Mouse (Mus musculus) MEL (cell line): ENCODE measurements around the gene Oxld1. TPM values are rescaled to one million over a fixed set of nuclear protein-coding genes. Genes with fewer than 3 reads are reported as not detected.

ENCODE experiments used
- DNase-seq: peaks from one replicate; pipeline ENCODE4 v3.0.0; 2011; ENCODE audit warnings: low read depth, low spot score
- H3K27ac ChIP-seq: 2 replicates; pipeline ENCODE4 v1.5.1; 2012; ENCODE audit warnings: low read depth, mild to moderate bottlenecking, control low read depth, low read length, moderate library complexity; ENCODE audit not compliant: control insufficient read depth
- H3K27me3 ChIP-seq, 2 experiments: fragments of 150-350 bp in 1 of 2; sonication (generic) in 1 of 2; 2 replicates each; pipeline ENCODE4 v1.6.1; 2012; ENCODE audit warnings: low read length in 2 of 2, mild to moderate bottlenecking in 2 of 2, improper control_type of control experiment in 1 of 2, moderate library complexity in 1 of 2; ENCODE audit not compliant: insufficient read depth in 2 of 2, control insufficient read depth in 1 of 2
- H3K36me3 ChIP-seq, 2 experiments: 2 replicates each; pipeline ENCODE4 v1.6.1; 2012 to 2014; ENCODE audit warnings: low read length in 2 of 2, improper control_type of control experiment in 1 of 2, inconsistent platforms in 1 of 2, mild to moderate bottlenecking in 1 of 2; ENCODE audit not compliant: insufficient read depth in 2 of 2, control insufficient read depth in 1 of 2
- H3K4me1 ChIP-seq, 2 experiments: fragments of 150-350 bp in 1 of 2; sonication (generic) in 1 of 2; 2 replicates each; pipeline ENCODE4 v1.6.1; 2012; ENCODE audit warnings: low read length in 2 of 2, improper control_type of control experiment in 1 of 2, mild to moderate bottlenecking in 1 of 2; ENCODE audit not compliant: insufficient read depth in 2 of 2, control insufficient read depth in 1 of 2
- H3K4me3 ChIP-seq, 2 experiments: fragments of 150-350 bp in 1 of 2; sonication (generic) in 1 of 2; 2 replicates each; pipeline ENCODE4 v1.5.1; 2012; ENCODE audit warnings: low read depth in 2 of 2, low read length in 2 of 2, mild to moderate bottlenecking in 2 of 2, moderate library complexity in 2 of 2, control low read depth in 1 of 2, improper control_type of control experiment in 1 of 2; ENCODE audit not compliant: control insufficient read depth in 1 of 2, insufficient read depth in 1 of 2
- H3K79me2 ChIP-seq: 2 replicates; pipeline ENCODE4 v1.6.1; 2012; ENCODE audit warnings: mild to moderate bottlenecking, low read length, moderate library complexity; ENCODE audit not compliant: control insufficient read depth, poor library complexity, insufficient read depth
- H3K9ac ChIP-seq: 2 replicates; pipeline ENCODE4 v1.6.1; 2012; ENCODE audit warnings: low read depth, mild to moderate bottlenecking, control low read depth, low read length, moderate library complexity; ENCODE audit not compliant: control insufficient read depth, poor library complexity, severe bottlenecking
- H3K9me3 ChIP-seq: fragments of 150-350 bp; sonication (generic); replicated peaks from 2 replicates; pipeline ENCODE4 v1.6.1; 2012; ENCODE audit warnings: mild to moderate bottlenecking, low read length, improper control_type of control experiment, moderate library complexity; ENCODE audit not compliant: insufficient read depth
- CTCF ChIP-seq, 3 experiments: IDR thresholded peaks in 2 of 3; conservative IDR thresholded peaks in 1 of 3; 2 replicates each; pipeline ENCODE4 v1.5.1; 2011 to 2012; ENCODE audit warnings: low read length in 3 of 3, low read depth in 2 of 3, mild to moderate bottlenecking in 2 of 3, improper control_type of control experiment in 1 of 3, inconsistent platforms in 1 of 3, mixed read lengths in 1 of 3, moderate library complexity in 1 of 3; ENCODE audit not compliant: control insufficient read depth in 1 of 3, insufficient read depth in 1 of 3, poor library complexity in 1 of 3, severe bottlenecking in 1 of 3
- ELF1 ChIP-seq: IDR thresholded peaks from 2 replicates; pipeline ENCODE4 v1.6.1; 2014; ENCODE audit warnings: low read depth, mild to moderate bottlenecking, inconsistent platforms, low read length, improper control_type of control experiment, moderate library complexity
- ETS1 ChIP-seq: IDR thresholded peaks from 2 replicates; pipeline ENCODE4 v1.6.1; 2012; ENCODE audit warnings: low read depth, mild to moderate bottlenecking, inconsistent platforms, low read length, improper control_type of control experiment, moderate library complexity
- MAX ChIP-seq: IDR thresholded peaks from 2 replicates; pipeline ENCODE4 v1.6.1; 2011; ENCODE audit warnings: low read length, improper control_type of control experiment
- MXI1 ChIP-seq: IDR thresholded peaks from 2 replicates; pipeline ENCODE4 v1.6.1; 2011; ENCODE audit warnings: mild to moderate bottlenecking, low read depth, low read length, improper control_type of control experiment
- NELFE ChIP-seq: IDR thresholded peaks from 2 replicates; pipeline ENCODE4 v1.6.1; 2011; ENCODE audit warnings: low read depth, low read length, improper control_type of control experiment
- POLR2A ChIP-seq, 2 experiments: IDR thresholded peaks; 2 replicates each; pipeline ENCODE4 v1.6.1; 2011 to 2012; ENCODE audit warnings: low read length in 2 of 2, mild to moderate bottlenecking in 2 of 2, control low read depth in 1 of 2, improper control_type of control experiment in 1 of 2, low read depth in 1 of 2, moderate library complexity in 1 of 2; ENCODE audit not compliant: control insufficient read depth in 1 of 2, insufficient read depth in 1 of 2, poor library complexity in 1 of 2
- POLR2AphosphoS5 ChIP-seq: IDR thresholded peaks from 2 replicates; pipeline ENCODE4 v1.6.1; 2012; ENCODE audit warnings: low read depth, borderline replicate concordance, mild to moderate bottlenecking, inconsistent platforms, low read length, moderate library complexity, mixed read lengths
- RAD21 ChIP-seq: IDR thresholded peaks from 2 replicates; pipeline ENCODE4 v1.6.1; 2011; ENCODE audit warnings: mild to moderate bottlenecking, low read depth, low read length, improper control_type of control experiment
- SMC3 ChIP-seq: IDR thresholded peaks from 2 replicates; pipeline ENCODE4 v1.6.1; 2011; ENCODE audit warnings: low read depth, low read length, improper control_type of control experiment
- TAL1 ChIP-seq: IDR thresholded peaks from 2 replicates; pipeline ENCODE4 v1.6.1; 2012; ENCODE audit warnings: mild to moderate bottlenecking, inconsistent platforms, low read length, moderate library complexity, mixed read lengths
- UBTF ChIP-seq: IDR thresholded peaks from 2 replicates; pipeline ENCODE4 v1.6.1; 2012; ENCODE audit warnings: low read depth, mild to moderate bottlenecking, inconsistent platforms, low read length, improper control_type of control experiment, moderate library complexity, borderline replicate concordance; ENCODE audit not compliant: insufficient read depth
- USF2 ChIP-seq, 2 experiments: IDR thresholded peaks; 2 replicates each; pipeline ENCODE4 v1.6.1; 2011 to 2012; ENCODE audit warnings: improper control_type of control experiment in 2 of 2, low read length in 2 of 2, borderline replicate concordance in 1 of 2, inconsistent platforms in 1 of 2, low read depth in 1 of 2, mild to moderate bottlenecking in 1 of 2; ENCODE audit not compliant: insufficient read depth in 1 of 2
- ZC3H11A ChIP-seq: IDR thresholded peaks from 2 replicates; pipeline ENCODE4 v1.6.1; 2012; ENCODE audit warnings: low read depth, mild to moderate bottlenecking, inconsistent platforms, low read length, improper control_type of control experiment
- ZMIZ1 ChIP-seq: IDR thresholded peaks from 2 replicates; pipeline ENCODE4 v1.6.1; 2012; ENCODE audit warnings: low read depth, mild to moderate bottlenecking, inconsistent platforms, low read length, improper control_type of control experiment, moderate library complexity
- polyA plus RNA-seq, 2 experiments: library from polyadenylated mRNA; stranded (reverse) in 1 of 2; unstranded in 1 of 2; fragments of >175 nt in 1 of 2; fragments of >200 nt in 1 of 2; gene quantifications; 2 replicates each; pipeline versions ENCODE4 v1.2.1 to v1.2.4; 2012; ENCODE audit warnings: low replicate concordance in 2 of 2, low read depth in 1 of 2; ENCODE audit not compliant: insufficient read length in 2 of 2, insufficient read depth in 1 of 2, missing spikeins in 1 of 2
- total RNA-seq: library from RNA; depleted of rRNA; stranded (reverse); fragments of 300-350 nt; gene quantifications from 2 replicates; pipeline ENCODE4 v1.2.3, GENCODE M21; 2012

Oxld1 gene
- total and polyA plus RNA-seq, 3 experiments: 15.9 to 17.5 TPM; not detected in 1

DNA sequence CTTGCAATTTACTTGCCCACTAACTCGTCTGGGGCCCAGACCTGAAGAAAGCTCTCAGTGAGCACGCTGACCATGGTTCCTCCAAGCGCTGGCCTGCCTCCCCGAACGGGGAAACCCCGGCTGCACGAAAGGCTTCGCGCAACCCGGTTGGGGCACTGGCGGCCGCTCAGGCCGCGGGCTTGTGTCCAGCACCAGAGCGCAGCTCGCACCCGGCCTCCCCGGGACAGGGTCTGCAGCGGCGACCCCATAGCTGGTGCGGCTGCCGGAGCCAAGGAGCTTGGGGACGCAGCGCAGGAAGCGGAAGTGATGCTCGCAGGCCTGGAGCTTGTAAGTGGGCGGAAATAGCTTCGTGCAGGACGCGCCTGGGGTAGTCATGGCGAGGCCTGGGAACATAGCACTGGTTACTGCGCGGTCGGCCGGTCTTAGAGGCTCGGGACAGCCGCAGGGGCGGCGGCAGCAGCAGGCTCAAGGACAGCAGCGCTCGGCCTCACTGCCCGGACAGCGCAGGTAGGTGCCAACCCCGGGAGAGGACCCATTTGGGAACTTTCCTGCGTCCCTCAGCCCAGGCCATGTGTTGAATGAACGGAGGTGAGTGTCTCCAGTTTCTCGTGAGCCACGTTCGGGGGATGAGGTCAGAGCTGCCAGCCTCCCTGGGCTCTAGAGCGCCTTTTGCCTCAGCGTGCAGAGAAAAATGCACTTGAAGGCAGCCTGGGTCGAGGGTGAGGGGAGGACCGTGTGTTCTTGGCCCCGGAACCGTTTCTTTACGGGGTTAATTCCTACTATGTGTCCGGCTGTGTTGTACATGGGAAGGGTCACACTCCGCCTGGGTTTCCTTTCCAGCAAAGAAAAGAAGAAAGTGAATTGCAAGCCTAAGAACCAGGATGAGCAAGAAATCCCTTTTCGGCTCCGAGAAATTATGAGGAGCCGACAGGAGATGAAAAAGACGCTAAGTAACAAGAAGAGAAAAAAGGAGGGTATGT, at the start of gene Oxld1, which contains the start of gene Ccdc137 (continued):
- TF ChIP-seq USF2 (IDR thresholded peaks at IDR 0.05; ENCODE audit: borderline replicate concordance in 1 of 2, insufficient read depth in 1 of 2, low read depth in 1 of 2, low read length in 2 of 2) (no peak), ETS1 (peak; percentile 39; the same call in 1 of the 2 replicates), POLR2A (IDR thresholded peaks at IDR 0.05; ENCODE audit: control insufficient read depth in 1 of 2, insufficient read depth in 1 of 2, low read depth in 1 of 2, low read length in 2 of 2, poor library complexity in 1 of 2) (peak; percentile 82 to 98), TAL1 (no peak), ZMIZ1 (peak; percentile 90; the same call in 1 of the 2 replicates)
- TF ChIP-seq, all 39 proteins: peak for 19

GRCm38 (mm10) chr11:120506899-120507298, 49.0 kb upstream of the Oxld1 start:
- Histone ChIP-seq H3K79me2 (no peaks in the 10 kb centered on the region; the same call in 1 of the 2 replicates), H3K9me3 (no peaks in the 10 kb centered on the region), H3K4me1 (peaks cover 21 to 28% of the 10 kb centered on the region in 2 experiments), H3K36me3 (peaks cover 0 to 20% of the 10 kb centered on the region in 2 experiments; a peak in 2 of 4 replicates), H3K27ac (no peak overlapping the region), H3K9ac (no peak overlapping the region), H3K4me3 (no peak overlapping the region), H3K27me3 (no peaks in the 10 kb centered on the region; a peak in 1 of 4 replicates)
- TF ChIP-seq POLR2AphosphoS5 (no peak), SMC3 (peak; percentile 45), MXI1 (peak; percentile 23; the same call in 1 of the 2 replicates), RAD21 (peak; percentile 52), ZC3H11A (peak; percentile 39; the same call in 1 of the 2 replicates), ELF1 (no peak), UBTF (no peak), POLR2A (IDR thresholded peaks at IDR 0.05; ENCODE audit: control insufficient read depth in 1 of 2, insufficient read depth in 1 of 2, low read depth in 1 of 2, low read length in 2 of 2, poor library complexity in 1 of 2) (no peak), USF2 (IDR thresholded peaks at IDR 0.05; ENCODE audit: borderline replicate concordance in 1 of 2, insufficient read depth in 1 of 2, low read depth in 1 of 2, low read length in 2 of 2) (no peak), CTCF (IDR thresholded peaks at IDR 0.05 in 2 of 3, conservative IDR thresholded peaks at IDR 0.05 in 1 of 3; ENCODE audit: control insufficient read depth in 1 of 3, insufficient read depth in 1 of 3, low read depth in 2 of 3, low read length in 3 of 3, poor library complexity in 1 of 3, severe bottlenecking in 1 of 3) (peak; percentile 38 to 67 (median 54); a peak in 5 of 6 replicates), NELFE (no peak), MAX (no peak)
- peak; percentile 68 for DNase-seq
